Mouse (Mus musculus) heart, postnatal 0 days (tissue): Measurements from ENCODE around the gene 4931428L18Rik.

Experiments used
- CTCF ChIP-seq: IDR thresholded peaks from 2 replicates; pipeline ENCODE4 v1.5.1; 2016; ENCODE audit warnings: antibody characterized with exemption, control low read depth, low read depth
- EP300 ChIP-seq: IDR thresholded peaks from 2 replicates; pipeline ENCODE4 v1.6.1; 2016; ENCODE audit warnings: antibody characterized with exemption, low read depth

GRCm38 (mm10) chr1:31096466-31096793 lies 126.1 kb downstream of the 4931428L18Rik start:
- TF ChIP-seq EP300 (no peak), CTCF (no peak)
